Mouse (Mus musculus) Patski (cell line): ENCODE data around the gene Usp39. TPM values are rescaled to one million over a fixed set of nuclear protein-coding genes. Genes with fewer than 3 reads are reported as not detected.

ENCODE experiments used
- ATAC-seq: fragments of 100-300 bp; one replicate; pipeline ENCODE4 v1.8.0; 2021
- CTCF ChIA-PET: fragments of 350-600 bp; sonication (Branson Sonifier 250); formaldehyde crosslinking; loops from one replicate; lab custom pipeline; 2022; ENCODE audit warnings: inconsistent platforms; lab: Charles Lee
- POLR2A ChIA-PET: fragments of 350-600 bp; sonication (Branson Sonifier 250); formaldehyde crosslinking; loops from one replicate; lab custom pipeline; 2022; ENCODE audit warnings: antibody characterized with exemption, inconsistent platforms; lab: Charles Lee
- DNase-seq: peaks from one replicate; pipeline ENCODE4 v3.0.0-alpha.2; 2011; ENCODE audit warnings: low read depth, low spot score
- H3K27me3 ChIP-seq: fragments of 371-371 bp; one replicate; pipeline ENCODE4 v1.5.1; 2021
- CTCF ChIP-seq: fragments of 100-300 bp; IDR thresholded peaks from one replicate; pipeline ENCODE4 v1.5.1; 2021
- in situ Hi-C: fragments of 300-500 bp; cut with MboI; formaldehyde crosslinking; loops from 3 replicates; pipeline ENCODE4 v1.11.1; 2018; ENCODE audit warnings: low pct_unique_long_range_greater_than_20kb, mixed read lengths
- polyA plus RNA-seq: library from polyadenylated mRNA; unstranded; gene quantifications from one replicate; pipeline ENCODE4 v1.2.3, GENCODE M21; 2021

The Usp39 gene
- polyA plus RNA-seq, 1 experiment from 2014 or later: 64.7 TPM

DNA sequence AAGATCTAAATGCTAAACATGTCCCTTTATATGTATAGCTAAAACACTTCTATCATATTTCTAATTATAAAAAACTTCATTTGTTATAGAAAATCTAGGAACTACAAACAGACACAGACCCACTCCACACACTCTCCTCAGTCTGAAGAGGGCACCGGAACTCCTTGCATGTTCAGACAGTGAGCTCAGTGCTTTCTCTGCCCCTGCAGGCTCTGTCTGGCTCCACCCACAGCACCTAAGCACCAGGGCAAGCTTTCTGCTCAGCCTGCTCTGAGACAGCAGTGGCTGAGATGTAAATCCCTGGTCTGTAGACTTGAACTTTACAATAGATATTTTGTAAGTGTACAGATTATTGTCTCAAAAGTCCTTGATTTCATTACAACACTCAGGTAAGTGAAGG is 28.9 kb downstream of the Usp39 start:
- ChIA-PET POLR2A (interaction anchor here (0.6 kb wide), 2 partner anchors 131 to 153 kb away, joined by 3 to 5 read pairs; no protein-coding TSS in a partner anchor), CTCF (interaction anchor here (1.0 to 2.9 kb wide), 5 partner anchors 9 to 98 kb away, joined by 3 to 11 read pairs (median 5); partner anchors contain the start of gene Ggcx)
- ATAC-seq (peak; percentile 46), DNase-seq (no peak)
- no peak for TF ChIP-seq CTCF
- in situ Hi-C loops: no loop called here
- H3K27me3 ChIP-seq: no peaks in the 10 kb centered on the region

DNA sequence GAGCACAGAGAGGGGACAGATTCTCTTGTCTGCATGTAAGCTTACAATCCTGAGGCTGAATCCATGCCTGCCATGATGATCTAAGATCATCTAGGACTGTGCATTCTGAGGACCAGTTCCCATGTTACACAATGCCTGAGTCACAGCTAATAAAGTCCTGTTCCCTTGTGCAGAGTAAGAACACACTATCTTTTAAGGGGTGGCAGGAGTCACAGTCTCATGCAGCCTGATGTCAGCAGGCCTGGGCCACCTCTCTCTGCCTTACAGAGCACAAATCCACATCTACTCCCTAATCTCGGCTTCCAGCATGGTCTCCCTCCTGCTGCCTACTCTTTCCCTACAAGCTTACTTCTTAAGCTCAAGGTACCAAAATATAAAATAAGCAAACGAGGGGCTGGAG is 29.6 kb downstream of the Usp39 start:
- ChIA-PET CTCF (interaction anchor here (1.0 to 2.9 kb wide), 5 partner anchors 10 to 99 kb away, joined by 3 to 11 read pairs (median 5); partner anchors contain the start of gene Ggcx), POLR2A (interaction anchor here (1.1 kb wide), 1 partner anchor 22 kb away, joined by 3 read pairs; no protein-coding TSS in a partner anchor)
- ATAC-seq (peak; percentile 8), DNase-seq (no peak)
- H3K27me3 ChIP-seq: no peaks in the 10 kb centered on the region
- TF ChIP-seq CTCF: no peak
- in situ Hi-C loops: no loop called here

DNA sequence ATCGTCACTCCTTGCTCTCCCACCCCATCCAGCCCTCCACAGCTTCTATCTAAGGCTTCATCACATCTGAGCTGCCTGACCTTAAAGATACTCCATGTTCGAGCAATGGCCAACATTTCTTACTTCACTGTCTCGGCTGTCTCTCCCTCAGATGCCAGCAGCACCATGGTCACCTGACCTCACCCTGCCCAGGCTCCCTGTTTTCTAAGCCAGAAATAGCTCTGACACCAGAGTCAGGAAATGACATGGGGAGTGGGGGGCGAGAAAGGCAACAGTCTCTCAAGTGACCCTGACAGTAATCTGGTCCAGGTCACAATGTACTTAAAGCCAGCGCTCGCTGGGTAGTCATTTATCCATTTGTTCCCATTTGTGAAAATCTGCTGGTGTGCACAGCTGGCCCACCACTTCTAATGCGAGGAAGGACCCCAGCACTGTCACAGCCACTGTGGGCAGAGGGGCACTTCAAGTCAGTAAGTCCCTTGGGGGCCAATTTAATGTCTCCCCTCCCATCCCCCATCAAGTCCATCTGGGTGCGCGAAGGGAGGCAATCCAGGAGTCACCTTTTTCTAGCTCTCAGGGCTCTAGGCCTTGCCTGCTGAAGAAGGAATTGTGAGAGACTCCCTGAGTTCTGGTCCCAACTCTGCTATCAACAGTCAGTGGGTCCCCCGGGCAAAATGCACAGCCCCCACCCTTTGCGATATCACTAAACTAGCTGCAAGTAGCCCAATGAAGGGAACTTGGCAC is 31.7 kb downstream of the Usp39 start:
- no peaks in the 10 kb centered on the region for H3K27me3 ChIP-seq
- TF ChIP-seq CTCF: no peak
- ATAC-seq (no peak), DNase-seq (no peak)
- in situ Hi-C loops: no loop called here
- CTCF ChIA-PET: no interaction called here
- POLR2A ChIA-PET: no interaction called here

DNA sequence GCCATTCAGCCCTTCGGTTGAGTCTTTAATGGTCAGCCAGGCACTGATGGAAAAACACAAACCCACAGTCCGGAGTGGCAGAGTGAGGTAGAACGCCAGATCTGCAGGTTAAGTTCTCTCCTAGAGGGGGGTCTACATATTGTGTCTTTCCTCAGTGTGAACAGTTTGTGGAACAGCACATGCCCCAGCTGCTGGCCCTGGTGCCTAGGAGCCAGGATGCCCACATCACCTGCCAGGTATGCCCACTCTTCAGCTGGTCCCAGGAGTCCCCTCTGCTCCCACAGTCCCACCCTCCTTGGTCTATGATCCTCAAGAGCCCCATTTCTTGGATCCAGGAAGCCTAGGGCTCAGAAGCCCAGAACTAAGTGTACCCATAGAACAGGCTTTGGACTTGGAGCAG is 32.8 kb downstream of the Usp39 start:
- no peak for ATAC-seq
- POLR2A ChIA-PET: no interaction called here
- in situ Hi-C loops: no loop called here

DNA sequence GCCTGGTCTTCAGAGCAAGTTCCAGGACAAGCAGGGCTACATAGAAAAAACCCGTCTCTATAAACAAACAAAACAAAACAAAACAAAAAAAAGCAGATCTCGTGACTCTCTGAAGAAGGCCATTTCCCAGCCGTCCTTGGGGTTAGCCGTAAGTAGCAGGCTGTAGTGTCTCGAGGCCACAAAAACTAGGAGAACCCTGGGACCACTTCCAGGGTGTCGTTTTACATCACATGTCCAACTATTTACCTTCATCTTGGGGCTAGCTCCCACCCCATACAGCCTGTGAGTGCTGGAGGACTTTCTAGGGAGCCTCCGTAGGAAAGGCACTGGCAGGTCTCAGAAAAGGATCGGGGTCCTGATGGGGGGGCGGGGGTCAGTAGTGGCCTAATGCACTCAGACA is 41.5 kb downstream of the Usp39 start:
- TF ChIP-seq CTCF: no peak
- in situ Hi-C loops: no loop called here
- ATAC-seq (no peak), DNase-seq (no peak)
- H3K27me3 ChIP-seq: no peaks in the 10 kb centered on the region
- CTCF ChIA-PET: no interaction called here
- POLR2A ChIA-PET: interaction anchor here (1.1 kb wide), 1 partner anchor 21 kb away, joined by 3 read pairs; no protein-coding TSS in a partner anchor

More for the DNA sequence above, 32.8 kb downstream of the Usp39 start:
- no peak for DNase-seq
- CTCF ChIA-PET: interaction anchor here (0.9 kb wide), 1 partner anchor 18 kb away, joined by 3 read pairs; no protein-coding TSS in a partner anchor
- H3K27me3 ChIP-seq: no peaks in the 10 kb centered on the region
- TF ChIP-seq CTCF: no peak

DNA sequence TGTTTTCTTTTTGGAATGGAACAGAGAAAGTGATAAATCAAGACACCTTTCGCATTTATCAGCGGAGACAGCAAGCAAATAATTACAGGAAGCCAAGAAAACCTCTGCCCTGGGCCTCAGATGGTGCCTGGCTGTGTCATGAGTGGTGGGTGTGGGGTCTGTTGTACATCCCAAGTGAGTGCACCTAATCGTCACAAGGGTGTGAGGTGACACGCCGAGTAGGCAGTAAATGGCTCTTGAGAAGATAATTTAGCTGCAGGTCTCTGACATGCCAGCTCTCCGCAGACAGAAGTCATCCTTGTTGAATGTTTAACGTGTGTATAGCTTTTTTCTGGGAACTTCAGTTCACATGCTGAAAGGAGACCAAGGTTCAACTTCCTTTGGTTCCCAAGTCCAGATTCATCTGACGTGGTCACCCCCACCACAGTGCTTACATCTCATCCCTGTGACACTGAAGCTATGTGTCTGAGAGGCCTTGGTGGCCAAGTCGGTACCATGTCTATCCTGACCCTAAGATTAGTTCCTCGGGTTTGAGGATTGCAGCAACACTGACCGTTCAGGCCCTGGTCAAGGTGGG is 42.5 kb downstream of the Usp39 start:
- TF ChIP-seq CTCF: no peak
- no peaks in the 10 kb centered on the region for H3K27me3 ChIP-seq
- no peak for ATAC-seq
- ChIA-PET CTCF (interaction anchor here (1.2 kb wide), 1 partner anchor 15 kb away, joined by 3 read pairs; no protein-coding TSS in a partner anchor), POLR2A (interaction anchor here (1.1 kb wide), 1 partner anchor 22 kb away, joined by 3 read pairs; no protein-coding TSS in a partner anchor)
- no peak for DNase-seq
- in situ Hi-C loops: no loop called here

DNA sequence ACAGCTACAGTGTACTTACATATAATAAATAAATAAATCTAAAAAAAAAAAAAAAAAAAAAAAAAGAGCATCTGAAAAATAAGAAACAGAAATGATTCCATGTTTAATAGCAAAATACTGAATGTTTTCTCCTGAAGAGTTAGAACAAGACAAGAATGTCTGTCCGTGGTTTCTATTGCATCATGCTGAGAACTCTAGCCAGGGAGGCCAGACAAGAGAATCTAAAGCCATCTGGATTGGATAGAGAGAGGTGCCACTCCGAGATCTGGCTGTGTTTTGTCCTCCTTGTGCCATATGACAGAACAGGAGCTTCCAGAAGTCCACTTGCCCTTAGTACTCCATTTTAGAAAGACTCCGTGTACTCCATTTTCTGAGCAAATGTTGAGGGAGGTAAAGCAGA is 47.2 kb downstream of the Usp39 start:
- ATAC-seq: no peak
- POLR2A ChIA-PET: no interaction called here
- in situ Hi-C loops: no loop called here
- TF ChIP-seq CTCF: no peak
- CTCF ChIA-PET: no interaction called here
- DNase-seq: no peak
- H3K27me3 ChIP-seq: no peaks in the 10 kb centered on the region

DNA sequence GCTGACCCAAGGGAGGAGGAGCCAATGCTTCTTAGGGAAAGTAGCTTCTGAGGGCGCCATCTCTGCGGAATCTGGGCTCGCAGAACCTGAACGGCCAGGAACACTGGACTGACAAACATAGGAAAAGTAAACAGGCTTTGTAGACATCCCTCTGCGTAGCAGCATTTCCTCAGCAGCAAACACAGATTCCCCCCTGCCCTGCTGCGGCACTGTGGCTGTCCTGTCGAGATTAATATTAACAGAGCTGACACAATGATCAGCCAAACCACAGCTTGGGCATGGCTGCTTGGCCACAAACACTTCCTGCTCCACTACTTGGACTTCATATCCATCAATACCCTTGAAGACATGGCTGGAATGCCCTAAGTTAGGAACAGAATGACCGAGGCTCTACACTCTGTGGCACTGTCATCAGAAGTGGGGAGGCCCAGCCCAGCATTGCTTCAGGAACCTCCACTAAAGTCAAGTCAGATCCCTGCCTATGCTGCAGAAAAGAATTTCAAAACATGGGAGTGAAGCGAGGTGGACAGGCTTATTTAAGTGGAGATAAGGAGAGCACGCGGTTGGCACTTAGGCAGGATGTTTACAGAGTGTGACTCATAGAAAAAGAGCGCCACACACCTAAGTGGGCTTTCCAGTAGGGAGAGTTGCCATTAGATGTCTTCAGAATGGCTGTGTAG is 51.9 kb downstream of the Usp39 start:
- POLR2A ChIA-PET: interaction anchor here (1.0 to 1.6 kb wide), 3 partner anchors 15 to 55 kb away, joined by 3 to 5 read pairs (median 5); no protein-coding TSS in a partner anchor
- CTCF ChIA-PET: interaction anchor here (1.2 to 1.8 kb wide), 4 partner anchors 13 to 32 kb away, joined by 3 to 5 read pairs (median 3); no protein-coding TSS in a partner anchor
- H3K27me3 ChIP-seq: no peaks in the 10 kb centered on the region
- ATAC-seq (peak; percentile 79), DNase-seq (peak; percentile 64)
- TF ChIP-seq CTCF: no peak
- in situ Hi-C loops: no loop called here

DNA sequence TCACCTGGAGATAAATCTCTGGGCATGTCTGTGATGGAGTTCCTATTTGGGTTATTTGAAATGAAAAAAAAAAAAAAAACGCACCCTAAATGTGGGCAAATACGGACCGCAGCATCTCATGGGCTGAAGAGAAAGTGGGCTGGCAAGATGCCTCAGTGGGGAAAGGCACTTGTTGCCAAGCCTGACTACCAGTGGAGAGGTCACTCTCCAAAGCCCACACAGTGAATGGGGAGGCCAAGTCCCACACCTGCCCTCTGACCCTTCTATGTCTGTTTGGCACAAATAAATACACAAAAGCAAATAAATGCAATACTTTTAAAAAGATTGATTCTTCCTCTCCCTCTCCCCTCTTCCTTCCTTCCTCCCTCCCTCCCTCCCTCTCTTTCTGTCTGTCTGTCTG is 55.5 kb downstream of the Usp39 start:
- TF ChIP-seq CTCF: no peak
- DNase-seq (no peak), ATAC-seq (no peak)
- CTCF ChIA-PET: no interaction called here
- in situ Hi-C loops: no loop called here
- H3K27me3 ChIP-seq: no peaks in the 10 kb centered on the region
- POLR2A ChIA-PET: no interaction called here

DNA sequence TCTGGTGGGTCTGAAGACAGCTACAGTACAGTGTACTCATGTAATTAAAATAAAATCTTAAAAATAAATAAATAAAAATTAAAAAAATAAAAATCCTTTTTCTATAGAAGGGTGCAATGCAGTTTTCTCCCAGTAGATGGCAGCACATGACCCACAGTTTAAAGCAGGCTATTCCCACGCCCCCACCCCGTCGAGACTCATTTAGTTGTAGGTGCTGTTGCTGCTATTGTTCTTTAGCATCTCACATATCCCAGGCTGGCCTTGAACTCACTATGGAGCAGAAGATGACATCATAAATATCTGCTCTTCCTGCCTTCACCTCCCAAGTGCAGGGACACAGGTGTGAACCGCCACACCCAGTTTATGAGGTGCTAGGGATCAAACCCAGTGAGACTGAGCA is 61.1 kb downstream of the Usp39 start:
- ChIA-PET POLR2A (interaction anchor here (0.7 kb wide), 1 partner anchor 34 kb away, joined by 3 read pairs; no protein-coding TSS in a partner anchor), CTCF (interaction anchor here (1.3 to 1.5 kb wide), 3 partner anchors 38 to 71 kb away, joined by 3 to 4 read pairs (median 3); partner anchors contain the start of gene Tmem150a)
- in situ Hi-C loops: loop anchor here (5.0 kb wide), 2 partner anchors 38 to 123 kb away; no protein-coding TSS in a partner anchor
- TF ChIP-seq CTCF: peak; percentile 83
- DNase-seq (no peak), ATAC-seq (no peak)
- H3K27me3 ChIP-seq: no peaks in the 10 kb centered on the region
